Mouse (Mus musculus) liver, embryonic 14.5 days (tissue): ENCODE measurements around the gene Csad. TPM values are rescaled to one million over a fixed set of nuclear protein-coding genes. Genes with fewer than 3 reads are reported as not detected.
A peak's percentile ranks its signal among the peaks of the same experiment; 100 is the strongest.

Experiments
- ATAC-seq: fragments of 200-750 bp; cut with Nextera tagmentation; 2 replicates; pipeline ENCODE4 v1.8.0; 2017; ENCODE audit warnings: moderate number of reproducible peaks, mild to moderate bottlenecking, moderate library complexity; ENCODE audit not compliant: insufficient read depth
- DNase-seq, 3 experiments: peaks; one replicate each; pipeline ENCODE4 v3.0.0-alpha.2; 2012 to 2013; ENCODE audit warnings: low read depth in 3 of 3, low spot score in 3 of 3
- H3K27ac ChIP-seq: fragments of 300-500 bp; sonication (generic); 2 replicates; pipeline ENCODE4 v1.5.1; 2014; ENCODE audit warnings: moderate library complexity, mild to moderate bottlenecking, control low read depth, inconsistent platforms
- H3K27me3 ChIP-seq: fragments of 300-500 bp; sonication (generic); 2 replicates; pipeline ENCODE4 v1.6.1; 2014; ENCODE audit warnings: mild to moderate bottlenecking, low read length, moderate library complexity; ENCODE audit not compliant: control insufficient read depth, insufficient read depth
- H3K36me3 ChIP-seq: fragments of 300-500 bp; sonication (generic); replicated peaks from 2 replicates; pipeline ENCODE4 v1.6.1; 2014; ENCODE audit warnings: low read depth; ENCODE audit not compliant: control insufficient read depth, insufficient read depth
- H3K4me1 ChIP-seq, 2 experiments: fragments of 200-500 bp in 1 of 2; fragments of 300-500 bp in 1 of 2; sonication (generic) in 1 of 2; replicated peaks; 2 replicates each; pipeline ENCODE4 v1.6.1; 2012 to 2014; ENCODE audit warnings: antibody characterized with exemption in 1 of 2, inconsistent platforms in 1 of 2, low read length in 1 of 2; ENCODE audit not compliant: control insufficient read depth in 2 of 2, insufficient read depth in 2 of 2
- H3K4me2 ChIP-seq: fragments of 300-500 bp; sonication (generic); 2 replicates; pipeline ENCODE4 v1.6.1; 2014; ENCODE audit warnings: low read depth, mild to moderate bottlenecking, control low read depth, moderate library complexity
- H3K4me3 ChIP-seq, 2 experiments: fragments of 200-500 bp in 1 of 2; fragments of 300-500 bp in 1 of 2; sonication (generic) in 1 of 2; 2 replicates each; pipeline ENCODE4 v1.5.1; 2012 to 2014; ENCODE audit warnings: low read depth in 2 of 2, low read length in 2 of 2, mild to moderate bottlenecking in 2 of 2, control low read depth in 1 of 2, inconsistent platforms in 1 of 2, moderate library complexity in 1 of 2; ENCODE audit not compliant: insufficient read depth in 1 of 2
- H3K9ac ChIP-seq: fragments of 300-500 bp; sonication (generic); replicated peaks from 2 replicates; pipeline ENCODE4 v1.6.1; 2014; ENCODE audit warnings: mild to moderate bottlenecking, control low read depth, moderate library complexity
- H3K9me3 ChIP-seq: fragments of 300-500 bp; sonication (generic); 2 replicates; pipeline ENCODE4 v1.6.1; 2016; ENCODE audit warnings: low read length, mixed read lengths; ENCODE audit not compliant: control insufficient read depth
- CTCF ChIP-seq: IDR thresholded peaks from 2 replicates; pipeline ENCODE4 v1.5.1; 2016; ENCODE audit warnings: antibody characterized with exemption, low read depth, control low read depth
- EP300 ChIP-seq: IDR thresholded peaks from 2 replicates; pipeline ENCODE4 v1.6.1; 2016; ENCODE audit warnings: antibody characterized with exemption, low read depth
- WGBS: fragments of 180-500 bp; shearing (Covaris S2); extraction: QIAGEN DNeasy Blood & Tissue Kit; methylation state at CpG from one replicate; pipeline ENCODE4 v1.1.7; 2014; ENCODE audit not compliant: insufficient replicate concordance; 5-methylcytosine and 5-hydroxymethylcytosine counted together
- polyA plus RNA-seq, 2 experiments: library from polyadenylated mRNA; depleted of rRNA in 1 of 2; stranded (reverse) in 1 of 2; unstranded in 1 of 2; fragments of >200 nt; fragmentation: Nextera tagmentation in 1 of 2; extraction: Ambion mirVana in 1 of 2; gene quantifications; 2 replicates each; pipeline versions ENCODE4 v1.2.1 to v1.2.3; 2012 to 2014

Gene Csad
- polyA plus RNA-seq, 2 experiments: 17.9 to 24.0 TPM

- Histone ChIP-seq H3K27me3 (peaks cover 34% of the 10 kb centered on the region), H3K4me1 (peaks cover 3 to 21% of the 10 kb centered on the region in 2 experiments; a peak in 3 of 4 replicates), H3K36me3 (no peaks in the 10 kb centered on the region), H3K4me3 (no peak overlapping the region), H3K4me2 (no peak overlapping the region), H3K27ac (no peak overlapping the region), H3K9ac (no peak overlapping the region), H3K9me3 (no peaks in the 10 kb centered on the region)
- DNase-seq (no peak), ATAC-seq (no peak)
- 0% methylated on average over 1 of the region's 1 CpGs for WGBS
- TF ChIP-seq CTCF (peak; percentile 86), EP300 (no peak)
Measured at GRCm38 (mm10) chr15:102146882-102147281, 57.6 kb downstream of the Csad start.

GRCm38 (mm10) chr15:102146089-102146488 is 58.4 kb downstream of the Csad start:
- Histone ChIP-seq H3K27me3 (peaks cover 34% of the 10 kb centered on the region), H3K4me1 (peaks cover under 1 to 17% of the 10 kb centered on the region in 2 experiments; a peak in 3 of 4 replicates), H3K9me3 (no peaks in the 10 kb centered on the region), H3K4me2 (no peak overlapping the region), H3K36me3 (no peaks in the 10 kb centered on the region), H3K27ac (no peak overlapping the region), H3K4me3 (no peak overlapping the region), H3K9ac (no peak overlapping the region)
- DNase-seq: no peak
- TF ChIP-seq CTCF: no peak
- no peak for TF ChIP-seq EP300
- 43% methylated on average over 5 of the region's 5 CpGs for WGBS
- no peak for ATAC-seq

- peaks cover 34% of the 10 kb centered on the region for H3K27me3 ChIP-seq
- H3K36me3 ChIP-seq: no peaks in the 10 kb centered on the region
- ATAC-seq: no peak
- TF ChIP-seq EP300 (no peak), CTCF (no peak)
- H3K4me1 ChIP-seq: peaks cover 0 to 11% of the 10 kb centered on the region in 2 experiments; a peak in 3 of 4 replicates
- no peak overlapping the region for H3K9ac ChIP-seq
- DNase-seq: no peak
- no peak overlapping the region for H3K4me3 ChIP-seq
- H3K9me3 ChIP-seq: no peaks in the 10 kb centered on the region
- H3K4me2 ChIP-seq: no peak overlapping the region
- WGBS: 77% methylated on average over 10 of the region's 10 CpGs
- H3K27ac ChIP-seq: no peak overlapping the region
Measured at GRCm38 (mm10) chr15:102145330-102145729, 59.2 kb downstream of the Csad start.

- TF ChIP-seq EP300: no peak
- TF ChIP-seq CTCF: no peak
- WGBS: 17% methylated on average over 19 of the region's 19 CpGs
- Histone ChIP-seq H3K9me3 (no peaks in the 10 kb centered on the region), H3K9ac (no peak overlapping the region), H3K27ac (no peak overlapping the region), H3K4me1 (peaks cover 0 to 5% of the 10 kb centered on the region in 2 experiments; a peak in 2 of 4 replicates), H3K27me3 (peaks cover 34% of the 10 kb centered on the region), H3K4me3 (peak overlapping the region in 1 of 2 experiments; percentile 18; a peak in 1 of 4 replicates), H3K36me3 (no peaks in the 10 kb centered on the region), H3K4me2 (peak overlapping the region; percentile 44)
- ATAC-seq: no peak
- no peak for DNase-seq
Measured at GRCm38 (mm10) chr15:102144726-102145125, 59.8 kb downstream of the Csad start.

- ATAC-seq (no peak), DNase-seq (no peak)
- H3K4me2 ChIP-seq: peak within 1 kb of the TSS; percentile 44
- peaks cover 34% of the 10 kb centered on the region for H3K27me3 ChIP-seq
- no peak within 1 kb of the TSS for H3K27ac ChIP-seq
- peak within 1 kb of the TSS in 1 of 2 experiments; percentile 18; a peak in 1 of 4 replicates for H3K4me3 ChIP-seq
- TF ChIP-seq CTCF: no peak
- TF ChIP-seq EP300: no peak
- no peak within 1 kb of the TSS for H3K9ac ChIP-seq
- H3K9me3 ChIP-seq: no peaks in the 10 kb centered on the region
- H3K36me3 ChIP-seq: no peaks in the 10 kb centered on the region
- WGBS: 15% methylated on average over 22 of the region's 22 CpGs
- H3K4me1 ChIP-seq: 0 out of 4 replicates have a peak, but pooled peaks cover 0 to 2% of the 10 kb centered on the region in 2 experiments
Measured at GRCm38 (mm10) chr15:102144274-102144711, 60.2 kb downstream of the Csad start, which contains the start of gene Igfbp6. Gene Igfbp6 (plus strand): TSS chr15:102144362.
